Mouse (Mus musculus) embryonic fibroblast, embryonic 13.5 days (primary cell): ENCODE measurements around the gene Etfa.

Experiments
- CTCF ChIP-seq: IDR thresholded peaks from 2 replicates; pipeline ENCODE4 v1.5.1; 2011; ENCODE audit warnings: mild to moderate bottlenecking, control low read depth, low read length, moderate library complexity, borderline replicate concordance; ENCODE audit not compliant: insufficient read depth
- POLR2A ChIP-seq: IDR thresholded peaks from 2 replicates; pipeline ENCODE4 v1.6.1; 2011; ENCODE audit warnings: low read depth, mild to moderate bottlenecking, control low read depth, low read length, moderate library complexity

DNA sequence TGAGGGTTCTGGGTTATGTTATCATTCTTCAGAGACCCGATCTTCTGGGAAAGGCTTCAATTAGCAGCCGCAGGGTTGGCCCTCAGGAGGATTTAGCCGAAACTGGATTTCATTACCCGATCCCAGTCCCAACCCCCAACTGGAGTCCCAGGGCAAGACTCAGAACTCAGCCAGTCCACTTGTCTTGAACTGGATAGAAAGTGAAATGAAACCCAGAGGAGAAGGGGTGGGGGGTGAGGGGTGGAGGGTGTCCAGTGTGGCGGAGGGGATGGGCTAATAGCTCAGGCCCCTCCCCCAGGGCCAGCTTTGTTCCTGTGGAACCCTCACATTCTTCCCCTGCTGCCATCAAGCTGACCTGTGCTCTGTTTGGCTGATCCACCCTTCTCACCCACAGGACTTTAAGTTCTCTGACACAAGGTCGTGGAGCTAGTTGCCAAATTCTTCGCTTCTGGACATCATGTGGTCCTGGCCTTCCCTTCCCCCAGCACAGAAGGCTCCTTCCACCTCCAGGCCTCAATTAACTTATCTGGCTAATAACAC, 86.7 kb downstream of the Etfa start:
- TF ChIP-seq POLR2A (no peak), CTCF (no peak)
